Mouse (Mus musculus) ES-Bruce4 (cell line): ENCODE data around the gene Efhb. TPM values are rescaled to one million over a fixed set of nuclear protein-coding genes. Genes with fewer than 3 reads are reported as not detected.
A peak's percentile ranks its signal among the peaks of the same experiment; 100 is the strongest.

Experiments used
- H3K27ac ChIP-seq: 2 replicates; pipeline ENCODE4 v1.5.1; 2012; ENCODE audit warnings: low read length, inconsistent platforms; ENCODE audit not compliant: insufficient read depth
- H3K27me3 ChIP-seq: 2 replicates; pipeline ENCODE4 v1.6.1; 2012; ENCODE audit warnings: mild to moderate bottlenecking, low read length, inconsistent platforms; ENCODE audit not compliant: control insufficient read depth, poor library complexity, insufficient read depth, severe bottlenecking
- H3K36me3 ChIP-seq: 2 replicates; pipeline ENCODE4 v1.6.1; 2012; ENCODE audit warnings: inconsistent platforms, mild to moderate bottlenecking, low read length, moderate library complexity; ENCODE audit not compliant: control insufficient read depth, poor library complexity, insufficient read depth, severe bottlenecking
- H3K4me1 ChIP-seq: one replicate; pipeline ENCODE4 v1.8.1; 2011; ENCODE audit warnings: low read length; ENCODE audit not compliant: control insufficient read depth, insufficient read depth
- H3K4me3 ChIP-seq: 2 replicates; pipeline ENCODE4 v1.5.1; 2011; ENCODE audit warnings: low read depth, mild to moderate bottlenecking, low read length
- H3K9ac ChIP-seq: 2 replicates; pipeline ENCODE4 v1.6.1; 2012; ENCODE audit warnings: low read depth, mild to moderate bottlenecking, inconsistent platforms; ENCODE audit not compliant: poor library complexity, severe bottlenecking
- H3K9me3 ChIP-seq: replicated peaks from 2 replicates; pipeline ENCODE4 v1.6.1; 2012; ENCODE audit warnings: mild to moderate bottlenecking, low read length, inconsistent platforms; ENCODE audit not compliant: control insufficient read depth, poor library complexity, insufficient read depth, severe bottlenecking
- CTCF ChIP-seq: IDR thresholded peaks from one replicate; pipeline ENCODE4 v1.8.1; 2011; ENCODE audit warnings: low read depth, low read length
- EP300 ChIP-seq: IDR thresholded peaks from 2 replicates; pipeline ENCODE4 v1.6.1; 2011; ENCODE audit warnings: low read depth, low read length; ENCODE audit not compliant: insufficient read depth
- POLR2A ChIP-seq: IDR thresholded peaks from one replicate; pipeline ENCODE4 v1.8.1; 2011; ENCODE audit warnings: low read length; ENCODE audit not compliant: insufficient read depth
- polyA plus RNA-seq: library from polyadenylated mRNA; stranded (reverse); fragments of >200 nt; gene quantifications from 2 replicates; pipeline ENCODE4 v1.2.4, GENCODE M21; 2011; ENCODE audit warnings: low read depth; ENCODE audit not compliant: missing spikeins, insufficient read depth, insufficient read length

The Efhb gene
- polyA plus RNA-seq, 1 experiment: 2.1 TPM

DNA sequence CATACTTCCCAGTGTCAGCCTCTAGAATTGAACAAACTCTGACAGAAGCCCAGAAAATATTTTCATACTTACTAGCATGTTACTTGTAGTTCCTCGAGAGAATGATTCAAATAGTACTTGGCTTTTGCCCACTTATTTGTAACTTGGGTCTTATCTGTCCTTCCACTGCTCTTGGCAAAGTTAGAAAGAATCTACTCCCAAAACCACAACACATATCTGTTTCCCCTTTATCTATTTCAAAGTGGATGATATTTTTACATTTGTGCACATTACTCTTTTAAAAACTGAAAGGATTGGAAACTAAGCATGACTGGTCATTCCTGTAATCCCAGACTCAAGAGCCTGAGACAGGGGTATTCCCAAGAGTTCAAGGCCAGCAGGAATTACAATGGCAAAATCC is 6.4 kb downstream of the Efhb start:
- no peaks in the 10 kb centered on the region for H3K27me3 ChIP-seq
- H3K27ac ChIP-seq: peak overlapping the region; percentile 56
- peaks cover 31% of the 10 kb centered on the region for H3K9me3 ChIP-seq
- no peaks in the 10 kb centered on the region for H3K36me3 ChIP-seq
- no peak overlapping the region for H3K4me3 ChIP-seq
- H3K9ac ChIP-seq: no peak overlapping the region
- TF ChIP-seq EP300 (no peak), CTCF (no peak), POLR2A (no peak)
- H3K4me1 ChIP-seq: no peaks in the 10 kb centered on the region

GRCm38 (mm10) chr17:53456152-53456551 is 7.0 kb downstream of the Efhb start:
- H3K27me3 ChIP-seq: no peaks in the 10 kb centered on the region
- H3K9me3 ChIP-seq: peaks cover 31% of the 10 kb centered on the region
- no peaks in the 10 kb centered on the region for H3K4me1 ChIP-seq
- H3K27ac ChIP-seq: peak overlapping the region; percentile 95
- H3K9ac ChIP-seq: no peak overlapping the region
- H3K36me3 ChIP-seq: no peaks in the 10 kb centered on the region
- TF ChIP-seq POLR2A (no peak), CTCF (no peak), EP300 (no peak)
- no peak overlapping the region for H3K4me3 ChIP-seq

GRCm38 (mm10) chr17:53402689-53403306 is 60.3 kb downstream of the Efhb start:
- Histone ChIP-seq H3K36me3 (no peaks in the 10 kb centered on the region), H3K9me3 (no peaks in the 10 kb centered on the region), H3K27ac (no peak overlapping the region), H3K9ac (peak overlapping the region; percentile 64; the same call in 1 of the 2 replicates), H3K4me3 (no peak overlapping the region), H3K27me3 (no peaks in the 10 kb centered on the region), H3K4me1 (no peaks in the 10 kb centered on the region)
- TF ChIP-seq EP300 (no peak), CTCF (peak; percentile 57)

DNA sequence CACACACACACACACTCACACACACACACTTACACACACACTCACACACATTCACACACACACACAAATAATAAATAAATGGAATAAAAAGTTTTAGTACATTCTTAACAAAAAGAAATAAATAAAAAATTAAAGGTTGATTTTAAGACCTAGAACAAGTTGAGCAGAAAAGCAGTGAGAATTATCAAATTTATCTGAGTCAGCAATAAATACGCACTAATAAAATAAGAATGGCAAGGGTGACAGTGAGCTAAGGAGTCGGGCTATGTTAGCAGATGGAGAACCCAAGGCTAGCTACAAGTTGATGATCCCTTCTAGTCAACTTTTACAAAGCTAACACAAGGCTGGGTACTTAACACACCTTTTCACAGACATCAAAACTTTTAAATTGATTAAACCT is 69.9 kb downstream of the Efhb start:
- Histone ChIP-seq H3K36me3 (no peaks in the 10 kb centered on the region), H3K4me1 (no peaks in the 10 kb centered on the region), H3K4me3 (no peak overlapping the region), H3K27me3 (no peaks in the 10 kb centered on the region), H3K27ac (no peak overlapping the region), H3K9me3 (no peaks in the 10 kb centered on the region), H3K9ac (no peak overlapping the region)
- TF ChIP-seq POLR2A (no peak), CTCF (no peak), EP300 (no peak)

DNA sequence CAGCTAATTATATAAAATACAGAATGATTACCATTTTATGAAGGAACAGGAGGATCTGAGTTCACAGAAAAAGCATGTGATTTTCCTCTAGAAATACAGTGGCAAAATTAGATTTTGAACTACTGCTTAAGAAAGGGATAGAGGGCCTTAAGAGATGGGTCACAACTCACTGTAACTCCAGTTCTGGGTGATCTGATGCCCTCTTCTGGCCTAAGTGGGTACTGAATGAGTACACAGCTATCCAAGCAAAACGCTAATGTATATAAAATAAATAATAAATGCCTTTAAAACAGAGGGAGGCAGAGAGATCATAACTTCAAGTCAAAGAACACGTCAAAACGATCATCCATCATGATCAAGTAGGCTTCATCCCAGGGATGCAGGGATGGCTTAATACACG is 73.6 kb downstream of the Efhb start:
- TF ChIP-seq CTCF (peak; percentile 11), POLR2A (no peak)

GRCm38 (mm10) chr17:53387581-53388473 is 75.3 kb downstream of the Efhb start:
- Histone ChIP-seq H3K9ac (no peak overlapping the region), H3K36me3 (no peaks in the 10 kb centered on the region), H3K27ac (no peak overlapping the region), H3K4me3 (no peak overlapping the region), H3K9me3 (no peaks in the 10 kb centered on the region), H3K27me3 (no peaks in the 10 kb centered on the region), H3K4me1 (no peaks in the 10 kb centered on the region)
- no peak for TF ChIP-seq EP300
- TF ChIP-seq CTCF: peak; percentile 6
- no peak for TF ChIP-seq POLR2A

More for the DNA sequence above, 73.6 kb downstream of the Efhb start:
- H3K27me3 ChIP-seq: no peaks in the 10 kb centered on the region
- no peaks in the 10 kb centered on the region for H3K36me3 ChIP-seq
- no peak overlapping the region for H3K9ac ChIP-seq
- H3K9me3 ChIP-seq: no peaks in the 10 kb centered on the region
- no peaks in the 10 kb centered on the region for H3K4me1 ChIP-seq
- no peak overlapping the region for H3K27ac ChIP-seq
- H3K4me3 ChIP-seq: no peak overlapping the region
